Mouse (Mus musculus): ENCODE data around the gene Trp53bp1.

DNA sequence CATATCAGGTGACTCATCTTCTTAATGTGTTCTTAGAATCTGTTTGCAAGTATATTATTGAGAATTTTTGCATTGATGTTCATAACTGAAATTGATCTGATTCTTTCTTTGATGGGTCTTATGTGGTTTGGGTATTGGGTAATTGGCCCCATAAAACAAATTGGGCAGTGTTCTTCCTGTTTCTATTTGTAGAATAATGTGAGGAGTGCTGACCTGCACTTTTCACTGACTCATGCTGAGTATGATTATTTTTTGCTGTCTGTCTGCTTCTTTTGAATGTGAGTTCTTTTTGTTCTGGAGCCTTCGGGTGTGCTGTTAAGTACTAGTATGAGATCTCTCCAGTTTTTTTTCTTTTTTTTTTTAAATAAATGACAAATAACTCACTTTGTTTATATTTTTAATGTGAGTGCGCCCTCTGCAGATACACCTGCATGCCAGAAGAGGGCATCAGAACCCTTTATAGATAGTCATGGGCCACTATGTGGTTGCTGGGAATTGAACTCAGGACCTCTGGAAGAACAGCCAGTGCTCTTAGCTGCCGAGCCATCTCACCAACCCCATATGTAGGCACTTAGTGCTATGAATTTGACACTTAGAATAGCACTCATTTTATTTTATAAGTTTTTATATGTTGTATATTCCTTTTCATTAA lies 92.3 kb downstream of the Trp53bp1 start:
- no peak for TF ChIP-seq GATA1 (IDR thresholded peaks at IDR 0.05; ENCODE audit: borderline replicate concordance, low read length)
- no peak for TF ChIP-seq FLI1 (IDR thresholded peaks at IDR 0.05; ENCODE audit: low read length)

Data from megakaryocyte, embryonic 14.5 days (primary cell).